Mouse (Mus musculus): ENCODE data around the gene Prkar1a. TPM values are rescaled to one million over a fixed set of nuclear protein-coding genes. Genes with fewer than 3 reads are reported as not detected.

The Prkar1a gene
- total and polyA plus RNA-seq, 3 experiments, result 197 to 393 (median 372) TPM

- DNase-seq, result no peak
These were observed 23.9 kb downstream of the Prkar1a start for GRCm38 (mm10) chr11:109672881-109673739.

- no peak for DNase-seq
These were observed 24.5 kb downstream of the Prkar1a start for GRCm38 (mm10) chr11:109673741-109674140.

DNA sequence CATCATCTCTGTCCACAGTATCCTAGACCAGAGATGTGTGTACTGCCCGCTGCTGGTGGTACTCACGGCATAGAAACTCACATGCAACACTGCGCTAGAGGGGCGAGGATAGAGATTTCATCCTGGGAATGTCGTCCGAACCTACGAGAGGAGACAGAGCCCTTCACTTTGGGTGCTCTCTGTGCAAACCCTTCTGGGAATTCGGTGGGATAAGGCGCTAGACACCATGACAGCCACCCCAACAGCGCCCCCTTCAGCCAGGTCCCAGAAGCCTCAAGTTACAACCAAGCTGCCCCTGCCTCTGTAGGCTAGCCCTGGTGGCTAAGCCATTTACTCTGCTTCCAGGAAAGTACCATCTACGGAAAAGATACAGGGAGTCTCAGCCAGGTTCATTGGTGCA is 25.3 kb downstream of the Prkar1a start:
- DNase-seq, result no peak

GRCm38 (mm10) chr11:109675208-109675607 is 26.0 kb downstream of the Prkar1a start:
- no peak for DNase-seq

DNA sequence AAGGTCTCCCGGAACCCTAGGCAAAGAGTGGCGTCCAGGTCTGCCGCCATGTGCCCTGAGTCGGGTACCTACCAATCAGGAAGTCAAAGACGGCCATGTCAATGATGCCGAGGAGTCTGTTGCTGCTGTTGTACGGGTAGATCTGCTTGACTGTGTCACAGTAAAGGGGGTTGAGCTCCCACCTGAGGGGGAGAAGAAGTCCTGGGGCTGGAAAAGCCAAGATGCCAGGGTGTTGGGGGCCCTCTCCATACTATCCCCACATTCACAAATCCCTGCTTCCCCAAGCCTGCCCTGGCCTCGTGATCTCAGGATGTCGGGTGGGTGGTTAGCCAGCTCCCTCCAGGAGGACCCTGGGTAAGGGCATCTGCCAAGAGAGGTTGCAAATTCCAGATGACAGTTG is 26.6 kb downstream of the Prkar1a start:
- no peak for DNase-seq

- no peak for DNase-seq
These were observed 27.6 kb downstream of the Prkar1a start for GRCm38 (mm10) chr11:109676621-109677373.

- DNase-seq, result no peak
These were observed 29.1 kb downstream of the Prkar1a start for GRCm38 (mm10) chr11:109678291-109678690.

DNA sequence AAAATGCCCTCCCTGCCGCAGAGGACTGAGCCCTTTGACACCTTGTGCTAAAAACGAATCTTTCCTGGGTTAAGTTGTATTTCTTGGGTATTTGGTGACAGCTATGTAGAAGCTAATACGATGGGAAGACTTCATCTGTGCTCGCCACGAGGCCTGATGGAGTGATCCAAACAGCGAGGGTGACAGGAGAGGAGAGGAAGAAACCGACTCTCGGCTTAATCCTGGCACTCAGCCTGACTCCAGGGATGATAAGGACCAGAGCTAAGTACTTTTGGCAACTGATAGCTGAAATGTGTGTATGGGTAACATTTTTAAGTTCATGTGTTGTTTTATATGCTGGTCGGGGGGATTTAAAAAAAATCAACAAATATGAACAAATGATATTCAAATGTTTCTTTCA is 31.7 kb downstream of the Prkar1a start:
- DNase-seq, result no peak

DNA sequence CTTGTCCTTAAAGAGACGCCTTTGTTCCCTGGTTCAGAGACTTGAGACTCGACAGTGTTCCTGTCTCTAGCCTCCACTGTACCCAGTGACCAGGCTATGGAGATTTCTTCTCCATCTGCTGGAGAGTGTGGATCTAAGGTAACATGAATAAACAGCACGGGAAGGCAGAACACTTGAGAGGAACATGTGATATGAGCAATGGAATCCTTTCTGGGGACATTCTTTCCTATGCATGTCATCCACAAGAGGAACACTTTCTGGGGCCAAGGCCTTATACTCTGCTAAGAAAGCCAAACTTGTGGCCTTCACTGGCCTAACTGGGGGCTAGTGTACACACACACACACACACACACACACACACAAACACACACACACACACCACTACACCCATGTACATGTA is 32.4 kb downstream of the Prkar1a start:
- no peak for DNase-seq

GRCm38 (mm10) chr11:109682221-109682620 is 33.0 kb downstream of the Prkar1a start:
- no peak for DNase-seq

DNA sequence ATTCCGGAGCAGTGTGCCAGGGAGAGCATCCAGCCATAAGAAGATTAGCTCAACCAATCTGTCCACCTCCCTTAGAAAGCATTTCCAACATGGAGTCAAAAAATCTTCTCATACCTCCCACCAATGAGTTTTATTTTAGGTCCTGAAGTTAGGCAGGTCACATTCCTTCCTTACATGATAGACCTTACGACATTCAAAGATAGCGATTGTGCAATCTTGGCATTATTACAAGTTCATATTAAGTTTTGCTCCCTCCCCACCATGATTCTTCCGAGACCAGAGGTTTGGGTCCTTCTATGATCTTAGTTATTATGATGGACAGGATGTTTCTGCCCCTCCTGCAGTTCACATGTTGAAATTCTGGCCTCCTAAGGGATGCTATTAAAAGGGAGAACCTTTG is 40.3 kb downstream of the Prkar1a start:
- DNase-seq, result no peak

- no peak for DNase-seq
These were observed 43.5 kb downstream of the Prkar1a start for GRCm38 (mm10) chr11:109692737-109693136.

DNA sequence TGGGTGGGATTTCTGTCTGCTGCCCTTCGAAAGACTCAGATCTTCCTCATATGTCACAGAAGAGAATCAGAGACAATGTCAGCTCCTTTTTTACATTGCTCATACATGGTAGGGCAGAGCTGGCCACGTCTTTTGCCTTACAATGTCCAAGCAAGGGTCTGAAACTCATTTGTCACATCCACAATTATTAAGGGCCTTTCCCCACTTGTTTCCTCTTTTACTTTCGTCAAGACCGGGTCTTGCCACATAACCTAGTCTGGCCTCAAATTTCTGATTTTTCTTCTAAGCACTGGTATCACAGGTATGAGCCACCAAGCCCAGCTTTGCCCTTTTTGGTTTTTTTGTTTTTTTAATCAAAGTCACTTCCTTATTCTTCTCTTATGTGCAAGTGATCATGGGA is 47.3 kb downstream of the Prkar1a start:
- no peak for DNase-seq

- DNase-seq, result no peak
These were observed 48.0 kb downstream of the Prkar1a start for GRCm38 (mm10) chr11:109697089-109697643.

DNA sequence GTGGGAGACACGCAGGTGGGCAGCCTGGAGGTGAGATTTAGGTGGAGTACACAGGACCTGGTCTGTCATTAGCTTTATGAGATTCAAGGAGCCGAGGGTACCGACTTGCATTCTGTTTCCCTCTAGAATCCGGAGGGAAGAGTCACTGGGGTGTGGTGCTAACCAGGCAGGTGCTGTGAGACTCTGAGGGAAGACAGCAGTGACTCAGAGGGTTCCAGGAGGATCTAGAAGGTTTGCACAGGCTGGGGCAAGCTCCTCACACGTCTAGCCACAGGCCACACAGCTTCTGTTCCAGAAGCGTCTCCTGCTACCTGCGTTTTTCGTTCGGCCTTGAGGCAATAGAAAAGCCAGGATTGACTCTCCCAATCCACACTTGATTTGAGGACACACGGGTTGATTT is 49.5 kb downstream of the Prkar1a start:
- peak; percentile 31 for DNase-seq

DNA sequence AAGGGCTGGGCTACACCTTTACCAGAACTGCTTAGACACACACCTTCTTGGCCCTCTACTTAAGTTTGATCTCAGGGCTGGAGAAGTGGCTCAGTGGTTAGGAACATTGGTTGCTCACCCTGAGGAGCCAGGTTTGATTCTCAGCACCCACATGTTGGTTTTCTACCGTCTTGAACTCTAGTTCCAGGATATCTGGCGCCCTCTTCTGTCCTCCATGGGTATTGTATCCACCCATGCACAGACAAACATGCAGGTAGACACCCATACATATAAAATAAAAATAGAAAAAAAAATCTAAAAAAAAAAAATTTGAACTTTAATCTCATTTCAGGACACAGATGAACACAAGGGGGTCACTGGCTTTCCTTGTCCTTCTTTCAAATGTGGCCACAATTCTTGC is 50.6 kb downstream of the Prkar1a start:
- DNase-seq, result no peak

- peak; percentile 53 for DNase-seq
These were observed 51.6 kb downstream of the Prkar1a start for GRCm38 (mm10) chr11:109700761-109701160.

- no peak for DNase-seq
These were observed 53.0 kb downstream of the Prkar1a start for GRCm38 (mm10) chr11:109702031-109702815.

- no peak for DNase-seq
These were observed 54.6 kb downstream of the Prkar1a start for GRCm38 (mm10) chr11:109703845-109704244.

- no peak for DNase-seq
These were observed 55.4 kb downstream of the Prkar1a start for GRCm38 (mm10) chr11:109704311-109705205.
